Mouse (Mus musculus): ENCODE measurements around the gene Usp5.

DNA sequence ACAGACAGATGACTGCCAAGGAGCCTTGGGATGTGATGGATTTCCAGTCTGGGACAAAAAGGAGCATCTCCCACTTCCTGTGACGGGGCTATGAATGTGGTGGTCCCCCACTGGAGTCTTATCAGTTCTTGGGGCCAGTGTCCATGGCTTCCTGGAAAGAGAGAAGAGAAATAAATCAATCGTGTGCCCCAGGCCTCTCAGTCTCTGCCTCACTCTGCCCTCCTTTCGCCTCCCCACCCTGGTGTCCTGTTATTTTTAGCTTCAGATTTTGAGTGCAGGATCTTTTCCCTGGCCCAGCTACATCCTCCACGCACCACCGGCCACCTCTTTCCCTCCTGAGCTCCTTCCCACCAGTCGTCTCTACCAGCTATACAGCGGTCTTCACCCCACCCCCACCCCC, 59.3 kb downstream of the Usp5 start:
- TF ChIP-seq CTCF (IDR thresholded peaks at IDR 0.05) = no peak
- TF ChIP-seq EP300 (IDR thresholded peaks at IDR 0.05; ENCODE audit: insufficient read depth, low read depth, low read length) = no peak
- TF ChIP-seq POLR2A (IDR thresholded peaks at IDR 0.05; ENCODE audit: insufficient read depth, low read depth, low read length) = no peak
